Mouse (Mus musculus): ENCODE measurements around the gene Ccdc137. TPM values are rescaled to one million over a fixed set of nuclear protein-coding genes. Genes with fewer than 3 reads are reported as not detected.
"Not testable (repeated sequence)": the region's sequence is repeated elsewhere in the genome, so short reads cannot be mapped to it uniquely, and the experiment has no call there.

The Ccdc137 gene
- polyA plus RNA-seq (2015; fragmentation: Nextera tagmentation; extraction: Ambion mirVana) = 28.9 and 33.7 TPM in 2 replicates

- H3K27me3 ChIP-seq (ENCODE audit: control insufficient read depth, insufficient read depth, low read length) = no peaks in the 10 kb centered on the region
- peak within 1 kb of the TSS; percentile 92 for H3K4me2 ChIP-seq (ENCODE audit: low read depth, low read length)
- H3K9me3 ChIP-seq (replicated peaks; ENCODE audit: control insufficient read depth, low read length) = no peaks in the 10 kb centered on the region
- peaks cover 11% of the 10 kb centered on the region; the same call in 1 of the 2 replicates for H3K4me1 ChIP-seq (ENCODE audit: control insufficient read depth, insufficient read depth, low read length)
- peak; percentile 90 for ATAC-seq (ENCODE audit: insufficient read depth, low FRiP score)
- H3K27ac ChIP-seq (ENCODE audit: low read length) = peak within 1 kb of the TSS; percentile 86
- peak within 1 kb of the TSS; percentile 99 for H3K9ac ChIP-seq (ENCODE audit: low read length)
- peaks cover 4% of the 10 kb centered on the region; the same call in 1 of the 2 replicates for H3K36me3 ChIP-seq (ENCODE audit: control insufficient read depth, insufficient read depth, low read length)
- WGBS = 3% methylated on average over 62 of the region's 62 CpGs
- H3K4me3 ChIP-seq (replicated peaks; ENCODE audit: low read length) = peak within 1 kb of the TSS; percentile 98
Observed at GRCm38 (mm10) chr11:120457772-120458751, at the start of gene Ccdc137, which contains the start of gene Oxld1. Gene Ccdc137, plus strand, starts transcription at chr11:120458115. Gene Oxld1, minus strand, starts transcription at chr11:120458068.

- peaks cover 43% of the 10 kb centered on the region for H3K36me3 ChIP-seq (ENCODE audit: control insufficient read depth, insufficient read depth, low read length)
- H3K9ac ChIP-seq (ENCODE audit: low read length); H3K27me3 ChIP-seq (ENCODE audit: control insufficient read depth, insufficient read depth, low read length); H3K4me2 ChIP-seq (ENCODE audit: low read depth, low read length); H3K4me3 ChIP-seq (replicated peaks; ENCODE audit: low read length); H3K4me1 ChIP-seq (ENCODE audit: control insufficient read depth, insufficient read depth, low read length); ATAC-seq (ENCODE audit: insufficient read depth, low FRiP score); H3K27ac ChIP-seq (ENCODE audit: low read length); H3K9me3 ChIP-seq (replicated peaks; ENCODE audit: control insufficient read depth, low read length): not testable (repeated sequence)
- WGBS = 95% methylated on average over 7 of the region's 10 CpGs
Observed at GRCm38 (mm10) chr11:120413621-120414020, 44.3 kb upstream of the Ccdc137 start.

GRCm38 (mm10) chr11:120417852-120418251 is 40.1 kb upstream of the Ccdc137 start:
- no peak overlapping the region for H3K4me3 ChIP-seq (replicated peaks; ENCODE audit: low read length)
- peaks cover 9% of the 10 kb centered on the region for H3K4me1 ChIP-seq (ENCODE audit: control insufficient read depth, insufficient read depth, low read length)
- H3K4me2 ChIP-seq (ENCODE audit: low read depth, low read length) = no peak overlapping the region
- H3K27me3 ChIP-seq (ENCODE audit: control insufficient read depth, insufficient read depth, low read length) = no peaks in the 10 kb centered on the region
- 90% methylated on average over 7 of the region's 7 CpGs for WGBS
- no peak for ATAC-seq (ENCODE audit: insufficient read depth, low FRiP score)
- H3K9me3 ChIP-seq (replicated peaks; ENCODE audit: control insufficient read depth, low read length) = no peaks in the 10 kb centered on the region
- H3K27ac ChIP-seq (ENCODE audit: low read length) = no peak overlapping the region
- H3K36me3 ChIP-seq (ENCODE audit: control insufficient read depth, insufficient read depth, low read length) = peaks cover 25% of the 10 kb centered on the region
- no peak overlapping the region for H3K9ac ChIP-seq (ENCODE audit: low read length)

GRCm38 (mm10) chr11:120418592-120418991 is 39.3 kb upstream of the Ccdc137 start:
- H3K4me3 ChIP-seq (replicated peaks; ENCODE audit: low read length) = no peak overlapping the region
- 91% methylated on average over 1 of the region's 1 CpGs for WGBS
- no peak for ATAC-seq (ENCODE audit: insufficient read depth, low FRiP score)
- H3K9ac ChIP-seq (ENCODE audit: low read length) = no peak overlapping the region
- H3K27ac ChIP-seq (ENCODE audit: low read length) = no peak overlapping the region
- peaks cover 19% of the 10 kb centered on the region for H3K36me3 ChIP-seq (ENCODE audit: control insufficient read depth, insufficient read depth, low read length)
- no peaks in the 10 kb centered on the region for H3K27me3 ChIP-seq (ENCODE audit: control insufficient read depth, insufficient read depth, low read length)
- peaks cover 9% of the 10 kb centered on the region for H3K4me1 ChIP-seq (ENCODE audit: control insufficient read depth, insufficient read depth, low read length)
- no peak overlapping the region for H3K4me2 ChIP-seq (ENCODE audit: low read depth, low read length)
- no peaks in the 10 kb centered on the region for H3K9me3 ChIP-seq (replicated peaks; ENCODE audit: control insufficient read depth, low read length)

- H3K9me3 ChIP-seq (replicated peaks; ENCODE audit: control insufficient read depth, low read length) = no peaks in the 10 kb centered on the region
- H3K9ac ChIP-seq (ENCODE audit: low read length) = no peak overlapping the region
- no peak overlapping the region for H3K4me3 ChIP-seq (replicated peaks; ENCODE audit: low read length)
- 47% methylated on average over 13 of the region's 13 CpGs for WGBS
- H3K27me3 ChIP-seq (ENCODE audit: control insufficient read depth, insufficient read depth, low read length) = no peaks in the 10 kb centered on the region
- H3K4me1 ChIP-seq (ENCODE audit: control insufficient read depth, insufficient read depth, low read length) = peaks cover 9% of the 10 kb centered on the region
- peaks cover 17% of the 10 kb centered on the region for H3K36me3 ChIP-seq (ENCODE audit: control insufficient read depth, insufficient read depth, low read length)
- H3K27ac ChIP-seq (ENCODE audit: low read length) = peak overlapping the region; percentile 73; the same call in 1 of the 2 replicates
- H3K4me2 ChIP-seq (ENCODE audit: low read depth, low read length) = no peak overlapping the region
- ATAC-seq (ENCODE audit: insufficient read depth, low FRiP score) = peak; percentile 69; the same call in 1 of the 2 replicates
Observed at GRCm38 (mm10) chr11:120422651-120423568, 35.0 kb upstream of the Ccdc137 start.

- Histone ChIP-seq H3K36me3 (ENCODE audit: control insufficient read depth, insufficient read depth, low read length) (peaks cover 18% of the 10 kb centered on the region), H3K4me2 (ENCODE audit: low read depth, low read length) (no peak overlapping the region), H3K4me3 (replicated peaks; ENCODE audit: low read length) (no peak overlapping the region), H3K9me3 (replicated peaks; ENCODE audit: control insufficient read depth, low read length) (no peaks in the 10 kb centered on the region), H3K4me1 (ENCODE audit: control insufficient read depth, insufficient read depth, low read length) (peaks cover 9% of the 10 kb centered on the region), H3K27ac (ENCODE audit: low read length) (peak overlapping the region; percentile 33; the same call in 1 of the 2 replicates), H3K27me3 (ENCODE audit: control insufficient read depth, insufficient read depth, low read length) (no peaks in the 10 kb centered on the region), H3K9ac (ENCODE audit: low read length) (no peak overlapping the region)
- ATAC-seq (ENCODE audit: insufficient read depth, low FRiP score) = peak; percentile 55; the same call in 1 of the 2 replicates
- 59% methylated on average over 9 of the region's 9 CpGs for WGBS
Observed at GRCm38 (mm10) chr11:120423569-120424295, 34.2 kb upstream of the Ccdc137 start.

- H3K27me3 ChIP-seq (ENCODE audit: control insufficient read depth, insufficient read depth, low read length) = no peaks in the 10 kb centered on the region
- no peak overlapping the region for H3K4me2 ChIP-seq (ENCODE audit: low read depth, low read length)
- 90% methylated on average over 3 of the region's 3 CpGs for WGBS
- ATAC-seq (ENCODE audit: insufficient read depth, low FRiP score) = no peak
- H3K4me1 ChIP-seq (ENCODE audit: control insufficient read depth, insufficient read depth, low read length) = peaks cover 9% of the 10 kb centered on the region
- no peak overlapping the region for H3K27ac ChIP-seq (ENCODE audit: low read length)
- peaks cover 13% of the 10 kb centered on the region; the same call in 1 of the 2 replicates for H3K36me3 ChIP-seq (ENCODE audit: control insufficient read depth, insufficient read depth, low read length)
- H3K9me3 ChIP-seq (replicated peaks; ENCODE audit: control insufficient read depth, low read length) = no peaks in the 10 kb centered on the region
- H3K4me3 ChIP-seq (replicated peaks; ENCODE audit: low read length) = no peak overlapping the region
- H3K9ac ChIP-seq (ENCODE audit: low read length) = no peak overlapping the region
Observed at GRCm38 (mm10) chr11:120426727-120427126, 31.2 kb upstream of the Ccdc137 start.

- H3K9ac ChIP-seq (ENCODE audit: low read length) = peak within 1 kb of the TSS; percentile 94
- no peaks in the 10 kb centered on the region for H3K27me3 ChIP-seq (ENCODE audit: control insufficient read depth, insufficient read depth, low read length)
- H3K36me3 ChIP-seq (ENCODE audit: control insufficient read depth, insufficient read depth, low read length) = 0 out of 2 replicates have a peak, but pooled peaks cover 3% of the 10 kb centered on the region
- WGBS = under 1% methylated on average over 77 of the region's 77 CpGs
- H3K27ac ChIP-seq (ENCODE audit: low read length) = peak within 1 kb of the TSS; percentile 60; the same call in 1 of the 2 replicates
- peaks cover 10% of the 10 kb centered on the region for H3K4me1 ChIP-seq (ENCODE audit: control insufficient read depth, insufficient read depth, low read length)
- peak within 1 kb of the TSS; percentile 90 for H3K4me3 ChIP-seq (replicated peaks; ENCODE audit: low read length)
- H3K9me3 ChIP-seq (replicated peaks; ENCODE audit: control insufficient read depth, low read length) = no peaks in the 10 kb centered on the region
- peak within 1 kb of the TSS; percentile 94 for H3K4me2 ChIP-seq (ENCODE audit: low read depth, low read length)
- ATAC-seq (ENCODE audit: insufficient read depth, low FRiP score) = peak; percentile 92
Observed at GRCm38 (mm10) chr11:120437152-120437856, 20.6 kb upstream of the Ccdc137 start, which contains the start of gene Nploc4. Gene Nploc4, minus strand, starts transcription at chr11:120437708.
